Comparison of ENCODE assay signal across 14 mouse cellular contexts in the genomic region with DNA sequence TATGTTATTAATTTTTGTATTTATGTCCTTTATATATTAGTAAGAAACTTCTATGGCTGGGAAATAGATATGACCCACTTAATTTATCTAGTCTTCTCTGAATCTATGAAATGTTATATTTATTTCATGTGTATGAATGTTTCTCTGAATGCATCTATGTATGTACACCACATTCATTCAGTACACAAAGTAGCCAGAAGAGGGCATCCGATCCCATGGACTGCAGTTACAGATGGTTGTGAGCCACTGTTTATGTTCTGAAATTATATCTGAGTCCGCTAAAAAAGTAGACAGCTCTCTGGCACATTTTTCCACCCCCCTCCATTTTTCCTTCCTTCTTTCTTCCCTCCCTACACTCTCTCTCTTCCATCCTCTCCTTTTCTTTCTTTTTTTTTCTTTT.
DNase-seq lines count a peak whose midpoint lies in the region; TF ChIP-seq lines count a peak whose summit lies in the region.
"Had no signal": no experiment of that assay in that cellular context is flagged by ENCODE, and none has a peak within 500 bp of the region (broad histone marks: within the 10 kb centered on the region; RNA-seq: fewer than 3 reads in every experiment).

No protein-coding gene starts in this region.

- TF ChIP-seq CTCF in kidney, adult 2 months (conservative IDR thresholded peaks at IDR 0.05; ENCODE audit: insufficient read depth, insufficient read length, low read depth, low read length) = no peak

- DNase-seq in adrenal gland, postnatal 14 days = peak; percentile 7
- DNase-seq in adrenal gland, postnatal 36 days = no peak
- peak; percentile 8 for DNase-seq in kidney, adult 2 months
- no peak for DNase-seq in kidney, postnatal 10 days
- DNase-seq in retina, postnatal 1 day = peak; percentile 6
- no peak for DNase-seq in retina, embryonic 14.5 days (ENCODE audit: low spot score)
- DNase-seq in right cerebral cortex, postnatal 14 days = no peak
- DNase-seq in layer of hippocampus, postnatal 36 days = no peak
- DNase-seq: adrenal gland, postnatal 25 days; cerebellum, adult 2 months had no signal

- H3K4me1 ChIP-seq in kidney, adult 2 months (ENCODE audit: control insufficient read depth, insufficient read depth, low read length) = no peaks in the 10 kb centered on the region
- H3K4me1 ChIP-seq: limb, embryonic 15.5 days; neural tube, embryonic 12.5 days; stomach, embryonic 15.5 days had no signal

- H3K4me3 ChIP-seq in kidney, adult 2 months (ENCODE audit: insufficient read depth, low read depth, low read length) = no peak overlapping the region
- H3K4me3 ChIP-seq: erythroblast, embryonic 14.5 days; limb, embryonic 15.5 days; neural tube, embryonic 12.5 days; stomach, embryonic 15.5 days had no signal

- no peak overlapping the region for H3K27ac ChIP-seq in kidney, adult 2 months (ENCODE audit: insufficient read depth, low read depth, low read length)
- H3K27ac ChIP-seq: limb, embryonic 15.5 days; neural tube, embryonic 12.5 days; stomach, embryonic 15.5 days had no signal

- no peaks in the 10 kb centered on the region for H3K27me3 ChIP-seq in kidney, adult 2 months (replicated peaks; ENCODE audit: control insufficient read depth, insufficient read depth, low read length)
- H3K27me3 ChIP-seq: limb, embryonic 15.5 days; neural tube, embryonic 12.5 days; stomach, embryonic 15.5 days had no signal

- 73% methylated on average over 2 of the region's 2 CpGs for WGBS in kidney, adult 2 months

- no peaks in the 10 kb centered on the region for H3K36me3 ChIP-seq in kidney, adult 2 months (ENCODE audit: control insufficient read depth, insufficient read depth, low read length)
- H3K36me3 ChIP-seq: limb, embryonic 15.5 days; neural tube, embryonic 12.5 days; stomach, embryonic 15.5 days had no signal

- no peak for TF ChIP-seq POLR2A in kidney, adult 2 months (IDR thresholded peaks at IDR 0.05; ENCODE audit: low read depth, low read length)

Comparison
In these comparisons a context has a peak if more than half of its experiments do, and no peak if none do; other contexts are left out.
1. DNase-seq: peak in adrenal gland, postnatal 14 days (single experiment), kidney, adult 2 months (single experiment) and retina, postnatal 1 day (single experiment); none in adrenal gland, postnatal 36 days (0 of 2), kidney, postnatal 10 days (single experiment), retina, embryonic 14.5 days (single experiment), right cerebral cortex, postnatal 14 days (single experiment) and layer of hippocampus, postnatal 36 days (0 of 2).